8 mouse cellular contexts compared by ENCODE assay signal in the genomic region with DNA sequence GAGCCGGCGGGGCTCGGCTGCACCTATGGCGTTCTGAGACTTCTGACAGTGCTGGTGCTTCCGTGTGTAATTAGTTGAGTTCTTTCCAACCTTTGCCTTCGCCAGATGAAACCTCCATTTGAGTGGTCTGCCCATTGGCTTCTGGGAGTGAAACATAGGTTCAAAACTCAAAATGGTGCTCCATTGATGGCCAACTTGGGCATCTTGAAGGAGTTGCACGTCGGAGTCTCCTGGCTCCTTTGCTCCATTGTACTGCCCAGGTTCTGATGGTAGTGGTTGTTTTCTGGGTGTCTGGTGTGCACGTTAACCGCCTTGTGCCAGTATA. TPM values are rescaled to one million over a fixed set of nuclear protein-coding genes. Genes with fewer than 3 reads are reported as not detected.
A peak's percentile ranks its signal among the peaks of the same experiment; 100 is the strongest.
DNase-seq lines count a peak whose midpoint lies in the region; ATAC-seq and TF ChIP-seq lines count a peak whose summit lies in the region.

No protein-coding gene starts in this region.

- 10% methylated on average over 10 of the region's 10 CpGs for WGBS in heart, embryonic 14.5 days
- WGBS in forebrain, embryonic 15.5 days, result 3% methylated on average over 10 of the region's 10 CpGs
- WGBS in liver, embryonic 16.5 days (ENCODE audit: insufficient replicate concordance), result 12% methylated on average over 10 of the region's 10 CpGs

- DNase-seq in heart, adult 11 months, result no peak
- DNase-seq in layer of hippocampus, postnatal 14 days (ENCODE audit: low spot score in 2 of 2), result no peak
- DNase-seq in frontal cortex, postnatal 25 days (ENCODE audit: low spot score in 2 of 2), result no peak

- no peaks in the 10 kb centered on the region for H3K36me3 ChIP-seq in heart, embryonic 14.5 days (ENCODE audit: control insufficient read depth, insufficient read depth, low read length)
- no peaks in the 10 kb centered on the region for H3K36me3 ChIP-seq in ES-Bruce4 (ENCODE audit: control insufficient read depth, insufficient read depth, low read length, poor library complexity, severe bottlenecking)
- H3K36me3 ChIP-seq in forebrain, embryonic 15.5 days, result no peaks in the 10 kb centered on the region
- H3K36me3 ChIP-seq in liver, embryonic 16.5 days (ENCODE audit: control insufficient read depth, insufficient read depth), result no peaks in the 10 kb centered on the region

- no peak for TF ChIP-seq POLR2A in ES-Bruce4 (IDR thresholded peaks at IDR 0.05; ENCODE audit: insufficient read depth, low read length)

- no peak for TF ChIP-seq CTCF in ES-Bruce4 (IDR thresholded peaks at IDR 0.05; ENCODE audit: low read depth, low read length)

- H3K27ac ChIP-seq in heart, embryonic 14.5 days (replicated peaks in 1 of 2; ENCODE audit: control insufficient read depth in 1 of 2, insufficient read depth in 1 of 2, low read depth in 2 of 2, low read length in 2 of 2), result peak overlapping the region in 1 of 2 experiments; percentile 95; a peak in 1 of 4 replicates
- H3K27ac ChIP-seq in ES-Bruce4 (ENCODE audit: insufficient read depth, low read length), result no peak overlapping the region
- H3K27ac ChIP-seq in forebrain, embryonic 15.5 days (replicated peaks), result peak overlapping the region; percentile 99
- H3K27ac ChIP-seq in liver, embryonic 16.5 days (ENCODE audit: low read length), result no peak overlapping the region

- H3K9me3 ChIP-seq in heart, embryonic 14.5 days (ENCODE audit: control insufficient read depth, low read length), result no peaks in the 10 kb centered on the region
- H3K9me3 ChIP-seq in ES-Bruce4 (replicated peaks; ENCODE audit: control insufficient read depth, insufficient read depth, low read length, poor library complexity, severe bottlenecking), result no peaks in the 10 kb centered on the region
- H3K9me3 ChIP-seq in forebrain, embryonic 15.5 days, result no peaks in the 10 kb centered on the region
- H3K9me3 ChIP-seq in liver, embryonic 16.5 days (replicated peaks; ENCODE audit: control insufficient read depth, low read length), result no peaks in the 10 kb centered on the region

- ATAC-seq in heart, embryonic 14.5 days (ENCODE audit: insufficient number of reproducible peaks, insufficient read depth, low FRiP score, low read depth), result no peak
- ATAC-seq in forebrain, embryonic 15.5 days (replicated peaks), result no peak
- no peak for ATAC-seq in liver, embryonic 16.5 days (ENCODE audit: low read depth)
- ATAC-seq in monocyte, adult 5-6 weeks (replicated peaks; ENCODE audit: insufficient number of reproducible peaks, low FRiP score, low TSS enrichment, poor library complexity, severe bottlenecking), result no peak

- H3K4me2 ChIP-seq in heart, embryonic 14.5 days (ENCODE audit: low read length), result peak overlapping the region; percentile 94
- peak overlapping the region; percentile 60 for H3K4me2 ChIP-seq in forebrain, embryonic 15.5 days (replicated peaks)
- H3K4me2 ChIP-seq in liver, embryonic 16.5 days (ENCODE audit: low read depth, low read length), result peak overlapping the region; percentile 98

- peak overlapping the region; percentile 80 to 89 for H3K4me3 ChIP-seq in heart, embryonic 14.5 days (ENCODE audit: control insufficient read depth in 1 of 2, insufficient read depth in 1 of 2, low read depth in 1 of 2, low read length in 2 of 2)
- peak overlapping the region; percentile 96 for H3K4me3 ChIP-seq in ES-Bruce4 (ENCODE audit: low read depth, low read length)
- peak overlapping the region; percentile 93 for H3K4me3 ChIP-seq in forebrain, embryonic 15.5 days
- peak overlapping the region; percentile 85 for H3K4me3 ChIP-seq in liver, embryonic 16.5 days (ENCODE audit: low read depth, low read length)

- H3K27me3 ChIP-seq in heart, embryonic 14.5 days (ENCODE audit: control insufficient read depth, insufficient read depth, low read length), result 0 out of 2 replicates have a peak, but pooled peaks cover 3% of the 10 kb centered on the region
- H3K27me3 ChIP-seq in ES-Bruce4 (ENCODE audit: control insufficient read depth, insufficient read depth, low read length, poor library complexity, severe bottlenecking), result no peaks in the 10 kb centered on the region
- H3K27me3 ChIP-seq in forebrain, embryonic 15.5 days, result no peaks in the 10 kb centered on the region
- H3K27me3 ChIP-seq in liver, embryonic 16.5 days (ENCODE audit: control insufficient read depth, insufficient read depth, low read depth, low read length), result peaks cover 26% of the 10 kb centered on the region

- H3K4me1 ChIP-seq in heart, embryonic 14.5 days (ENCODE audit: control insufficient read depth in 2 of 2, insufficient read depth in 2 of 2, low read length in 2 of 2), result peaks cover 9 to 17% of the 10 kb centered on the region in 2 experiments
- H3K4me1 ChIP-seq in ES-Bruce4 (ENCODE audit: control insufficient read depth, insufficient read depth, low read length), result no peaks in the 10 kb centered on the region
- H3K4me1 ChIP-seq in forebrain, embryonic 15.5 days, result peaks cover 53% of the 10 kb centered on the region
- H3K4me1 ChIP-seq in liver, embryonic 16.5 days (ENCODE audit: control insufficient read depth, low read depth, low read length), result peaks cover 25% of the 10 kb centered on the region

- peak overlapping the region; percentile 97 for H3K9ac ChIP-seq in heart, embryonic 14.5 days (ENCODE audit: low read length)
- peak overlapping the region; percentile 96 for H3K9ac ChIP-seq in ES-Bruce4 (ENCODE audit: low read depth, poor library complexity, severe bottlenecking)
- peak overlapping the region; percentile 85 for H3K9ac ChIP-seq in forebrain, embryonic 15.5 days (replicated peaks)
- H3K9ac ChIP-seq in liver, embryonic 16.5 days (ENCODE audit: low read depth, low read length), result peak overlapping the region; percentile 80

- no peak for TF ChIP-seq EP300 in ES-Bruce4 (IDR thresholded peaks at IDR 0.05; ENCODE audit: insufficient read depth, low read depth, low read length)

RNA-seq across cellular contexts. Expression of gene Tnrc6c, which starts 1.9 kb away (rescaled TPM):
- 8.7 and 8.9 TPM in 2 replicates for polyA plus RNA-seq in heart, embryonic 14.5 days (2014; fragmentation: Nextera tagmentation; extraction: Ambion mirVana)
- 28.6 and 28.7 TPM in 2 replicates for polyA plus RNA-seq in ES-Bruce4 (2011; ENCODE audit: insufficient read depth, insufficient read length, low read depth, missing spikeins)
- polyA plus RNA-seq in forebrain, embryonic 15.5 days (2015; fragmentation: Nextera tagmentation; extraction: Ambion mirVana), result 29.2 and 31.0 TPM in 2 replicates
- polyA plus RNA-seq in liver, embryonic 16.5 days (2015; fragmentation: Nextera tagmentation; extraction: Ambion mirVana), result 2.1 and 2.4 TPM in 2 replicates
- 10 to 100 TPM; 61.8 to 67.9 TPM for total RNA-seq in layer of hippocampus, postnatal 14 days (2021)
- total RNA-seq in monocyte, adult 5-6 weeks (2017), result 20.2 to 43.0 TPM (median 22.1 TPM) in 3 replicates
